Mouse (Mus musculus) effector memory CD4-positive, alpha-beta T cell, adult 5 months (primary cell): ENCODE results near the gene Usp16. TPM values are rescaled to one million over a fixed set of nuclear protein-coding genes. Genes with fewer than 3 reads are reported as not detected.

Experiments used
- polyA plus RNA-seq: library from polyadenylated mRNA; unstranded; fragments of 100-300 nt; shearing (Covaris generic); gene quantifications from one replicate; pipeline ENCODE4 v1.2.1, GENCODE M21; 2017

The Usp16 gene
- polyA plus RNA-seq: 109 TPM

GRCm38 (mm10) chr16:87454419-87455179 is at the start of gene Usp16:
Gene Usp16, plus strand, starts transcription at chr16:87454703.

GRCm38 (mm10) chr16:87432033-87432814 is 22.3 kb upstream of the Usp16 start, which contains the start of gene Ltn1:
Gene Ltn1, minus strand, starts transcription at chr16:87432612.

GRCm38 (mm10) chr16:87440184-87440686 is 14.3 kb upstream of the Usp16 start, which contains the start of gene Rwdd2b:
Gene Rwdd2b, minus strand, starts transcription at chr16:87440573.

GRCm38 (mm10) chr16:87495716-87496447 is 41.4 kb downstream of the Usp16 start, which contains the start of gene Cct8:
Gene Cct8, minus strand, starts transcription at chr16:87495873.

Other genes with a start within 250 kb of the Usp16 start
- gene N6amt1, start 100.5 kb upstream of the Usp16 start, polyA plus RNA-seq: 13.9 TPM
- gene Ltn1, start 22.1 kb upstream of the Usp16 start, polyA plus RNA-seq: 43.2 TPM
- 7.1 TPM for gene Rwdd2b, start 14.1 kb upstream of the Usp16 start, polyA plus RNA-seq
- 251 TPM for gene Cct8, start 41.2 kb downstream of the Usp16 start, polyA plus RNA-seq
- gene Map3k7cl, start 98.6 kb downstream of the Usp16 start, polyA plus RNA-seq: not detected
- gene Bach1, start 244.2 kb downstream of the Usp16 start, polyA plus RNA-seq: 7.5 TPM